Mouse (Mus musculus): Measurements from ENCODE around the gene Lat. TPM values are rescaled to one million over a fixed set of nuclear protein-coding genes. Genes with fewer than 3 reads are reported as not detected.
"Not testable (repeated sequence)": the region's sequence is repeated elsewhere in the genome, so short reads cannot be mapped to it uniquely, and the experiment has no call there.

Gene Lat
- total RNA-seq, 1 experiment from 2014 or later: 1.0 TPM

- no peak for DNase-seq
Observed at GRCm38 (mm10) chr7:126332691-126333090, 36.7 kb downstream of the Lat start.

DNA sequence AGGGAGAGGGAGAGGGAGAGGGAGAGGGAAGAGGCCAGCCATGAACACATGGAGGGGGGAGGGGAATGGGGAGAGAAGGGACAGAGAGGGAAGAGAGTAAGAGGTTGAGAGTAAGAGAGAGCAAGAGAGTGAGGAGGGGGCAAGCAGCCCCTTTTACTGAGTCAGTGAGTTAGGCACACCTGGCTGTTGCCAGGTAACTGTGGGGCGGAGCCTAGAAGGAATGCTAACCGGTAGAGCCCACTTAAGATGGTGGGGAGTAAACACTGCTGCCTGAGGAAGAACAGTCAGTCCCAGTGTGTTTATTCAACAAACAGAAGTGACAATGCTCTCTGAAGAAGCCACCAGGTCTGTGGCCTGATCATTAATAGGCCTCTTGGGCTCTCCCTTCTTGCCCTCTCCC is 38.7 kb downstream of the Lat start:
- DNase-seq: no peak

DNA sequence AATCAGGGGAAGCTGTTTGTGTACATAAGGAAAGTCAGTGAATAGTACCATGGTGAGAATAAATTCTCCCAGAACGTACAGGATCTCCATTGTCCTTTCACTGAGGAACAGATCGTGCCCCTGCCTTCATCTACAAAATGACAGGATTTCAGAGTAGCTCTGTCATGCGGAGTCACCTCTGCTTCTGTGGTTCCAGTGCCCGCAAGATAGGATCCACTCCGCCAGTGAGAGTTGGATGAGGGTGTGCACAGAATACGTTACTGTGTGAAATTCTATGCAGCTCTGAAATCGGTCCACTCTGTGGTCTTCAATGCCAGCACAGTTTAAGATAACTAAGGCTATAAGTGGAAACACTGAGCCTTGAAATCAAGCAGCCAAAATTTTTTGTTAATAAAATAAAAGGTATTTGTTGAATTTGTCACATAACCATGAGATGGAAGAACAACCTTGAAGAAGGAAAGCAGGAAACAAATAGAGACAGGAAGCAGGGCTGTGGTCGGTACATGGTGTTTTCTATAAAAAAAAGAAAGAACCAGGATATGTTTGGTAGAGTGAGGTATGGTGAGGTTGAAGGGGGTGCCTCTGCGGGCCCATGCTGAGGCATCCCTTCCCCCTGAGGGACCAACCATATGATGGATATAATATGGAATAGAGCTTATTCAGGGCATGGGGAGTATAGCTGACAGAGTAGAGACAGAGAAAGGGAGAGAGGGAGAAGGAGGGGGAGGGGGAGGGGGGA is 39.3 kb downstream of the Lat start:
- no peak for DNase-seq

- DNase-seq: not testable (repeated sequence)
Observed at GRCm38 (mm10) chr7:126328848-126329247, 40.5 kb downstream of the Lat start.

- not testable (repeated sequence) for DNase-seq
Observed at GRCm38 (mm10) chr7:126325576-126326273, 43.6 kb downstream of the Lat start.

- no peak for DNase-seq
Observed at GRCm38 (mm10) chr7:126324791-126325190, 44.6 kb downstream of the Lat start.

GRCm38 (mm10) chr7:126323729-126324128 is 45.6 kb downstream of the Lat start:
- peak; percentile 77 for DNase-seq

GRCm38 (mm10) chr7:126314273-126314672 is 55.1 kb downstream of the Lat start:
- DNase-seq: no peak

Small RNA genes lying within 50 kb of the gene (microRNA-seq; reads per million reads assigned to microRNA genes)
- gene Mir7058: 0 reads per million in 2 experiments

Other genes with a start within 250 kb of the Lat start
- 102 and 119 TPM in 2 replicates for gene Xpo6, start 169.1 kb downstream of the Lat start, total RNA-seq (2021)
- 72.1 and 102 TPM in 2 replicates for gene Sbk1, start 97.0 kb downstream of the Lat start, total RNA-seq (2021)
- 43.1 and 54.8 TPM in 2 replicates for gene Spns1, start 7.9 kb upstream of the Lat start, total RNA-seq (2021)
- gene Nfatc2ip, start 27.2 kb upstream of the Lat start, total RNA-seq (2021): 8.6 and 8.7 TPM in 2 replicates
- gene Cd19, start 45.3 kb upstream of the Lat start, total RNA-seq (2021): 0.67 and 1.9 TPM in 2 replicates
- gene Rabep2, start 59.2 kb upstream of the Lat start, total RNA-seq (2021): 58.2 and 82.6 TPM in 2 replicates
- gene Atp2a1, start 93.5 kb upstream of the Lat start, total RNA-seq (2021): not detected in 2 replicates
- 60.4 and 63.6 TPM in 2 replicates for gene Sh2b1, start 105.9 kb upstream of the Lat start, total RNA-seq (2021)
- 180 and 191 TPM in 2 replicates for gene Tufm, start 117.8 kb upstream of the Lat start, total RNA-seq (2021)
- gene Atxn2l, start 133.9 kb upstream of the Lat start, total RNA-seq (2021): 123 and 138 TPM in 2 replicates
- gene Eif3c, start 196.8 kb upstream of the Lat start, total RNA-seq (2021): 256 and 282 TPM in 2 replicates
- gene Apobr, start 215.4 kb upstream of the Lat start, total RNA-seq (2021): 1.4 and 3.2 TPM in 2 replicates
- 31.7 and 42.7 TPM in 2 replicates for gene Cln3, start 216.2 kb upstream of the Lat start, total RNA-seq (2021)
- not detected in 2 replicates for gene Il27, start 225.4 kb upstream of the Lat start, total RNA-seq (2021)